Mouse (Mus musculus) cortical plate, adult 2 months (tissue): ENCODE measurements at regions not wholly inside any gene's neighbourhood (a gene's known extent, or its start where the extent isn't known, plus 50 kb on each side); places are given as distances from the start of the nearest gene placed in this dataset.

ENCODE experiments used
- CTCF ChIP-seq: fragments of 200-500 bp; IDR thresholded peaks from 2 replicates; pipeline ENCODE4 v1.5.1; 2011; ENCODE audit warnings: mild to moderate bottlenecking, control low read depth, low read length; ENCODE audit not compliant: insufficient read depth; ENCODE audit errors: extremely low read depth
- POLR2A ChIP-seq: fragments of 200-500 bp; IDR thresholded peaks from 2 replicates; pipeline ENCODE4 v1.6.1; 2011; ENCODE audit warnings: mild to moderate bottlenecking, low read length, control low read depth; ENCODE audit not compliant: insufficient read depth; ENCODE audit errors: extremely low read depth

DNA sequence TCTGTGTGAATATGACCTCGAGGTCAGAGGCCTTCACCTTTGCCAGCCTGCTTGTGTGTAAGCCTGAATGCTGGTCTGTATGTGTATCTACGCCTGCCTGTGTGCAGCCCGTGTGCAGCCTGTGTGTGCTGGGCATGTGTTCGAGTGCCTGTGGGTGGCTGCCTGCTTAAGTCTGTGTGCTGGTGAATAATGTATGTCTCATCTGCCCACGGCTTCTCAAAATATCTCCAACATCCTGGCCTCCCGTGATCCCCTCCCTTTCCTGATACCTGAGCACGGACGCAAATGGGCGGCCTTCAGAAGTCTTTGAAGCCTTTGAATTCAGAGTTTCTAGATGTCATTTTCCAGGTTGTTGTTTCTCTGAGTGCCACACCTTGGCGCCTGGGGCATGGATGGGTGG is 170.1 kb upstream of the Zfp64 start:
- TF ChIP-seq POLR2A (no peak), CTCF (no peak)
